Mouse (Mus musculus) midbrain, embryonic 15.5 days (tissue): ENCODE data around the gene Gpn2. TPM values are rescaled to one million over a fixed set of nuclear protein-coding genes. Genes with fewer than 3 reads are reported as not detected.

ENCODE experiments used
- ATAC-seq: fragments of 200-750 bp; cut with Nextera tagmentation; replicated peaks from 2 replicates; pipeline ENCODE4 v1.8.0; 2017; ENCODE audit warnings: moderate TSS enrichment
- H3K27ac ChIP-seq: fragments of 300-500 bp; sonication (generic); 2 replicates; pipeline ENCODE4 v1.5.1; 2015; ENCODE audit warnings: mild to moderate bottlenecking, inconsistent platforms
- H3K27me3 ChIP-seq: fragments of 300-500 bp; sonication (generic); replicated peaks from 2 replicates; pipeline ENCODE4 v1.6.1; 2015; ENCODE audit warnings: inconsistent platforms
- H3K36me3 ChIP-seq: fragments of 300-500 bp; sonication (generic); replicated peaks from 2 replicates; pipeline ENCODE4 v1.6.1; 2015; ENCODE audit warnings: inconsistent platforms
- H3K4me1 ChIP-seq: fragments of 300-500 bp; sonication (generic); 2 replicates; pipeline ENCODE4 v1.6.1; 2015; ENCODE audit warnings: inconsistent platforms
- H3K4me2 ChIP-seq: fragments of 300-500 bp; sonication (generic); 2 replicates; pipeline ENCODE4 v1.6.1; 2015; ENCODE audit warnings: inconsistent platforms, mild to moderate bottlenecking, moderate library complexity
- H3K4me3 ChIP-seq: fragments of 300-500 bp; sonication (generic); 2 replicates; pipeline ENCODE4 v1.5.1; 2015; ENCODE audit warnings: mild to moderate bottlenecking, inconsistent platforms
- H3K9ac ChIP-seq: fragments of 300-500 bp; sonication (generic); 2 replicates; pipeline ENCODE4 v1.6.1; 2015; ENCODE audit warnings: mild to moderate bottlenecking, inconsistent platforms
- H3K9me3 ChIP-seq: fragments of 300-500 bp; sonication (generic); 2 replicates; pipeline ENCODE4 v1.6.1; 2016; ENCODE audit warnings: inconsistent platforms
- WGBS: fragments of 180-500 bp; shearing (Covaris S2); methylation state at CpG from one replicate; pipeline ENCODE4 v1.1.7; 2015; ENCODE audit warnings: mixed read lengths; 5-methylcytosine and 5-hydroxymethylcytosine counted together
- microRNA-seq: library from miRNA; unstranded; fragments of <30 nt; microRNA quantifications from one replicate; pipeline ENCODE4, GENCODE M21; 2016
- polyA plus RNA-seq: library from polyadenylated mRNA; unstranded; fragments of >200 nt; fragmentation: Nextera tagmentation; extraction: Ambion mirVana; gene quantifications from 2 replicates; pipeline ENCODE4 v1.2.1, GENCODE M21; 2015

Gene Gpn2
- polyA plus RNA-seq, 1 experiment from 2014 or later: 18.2 TPM

DNA sequence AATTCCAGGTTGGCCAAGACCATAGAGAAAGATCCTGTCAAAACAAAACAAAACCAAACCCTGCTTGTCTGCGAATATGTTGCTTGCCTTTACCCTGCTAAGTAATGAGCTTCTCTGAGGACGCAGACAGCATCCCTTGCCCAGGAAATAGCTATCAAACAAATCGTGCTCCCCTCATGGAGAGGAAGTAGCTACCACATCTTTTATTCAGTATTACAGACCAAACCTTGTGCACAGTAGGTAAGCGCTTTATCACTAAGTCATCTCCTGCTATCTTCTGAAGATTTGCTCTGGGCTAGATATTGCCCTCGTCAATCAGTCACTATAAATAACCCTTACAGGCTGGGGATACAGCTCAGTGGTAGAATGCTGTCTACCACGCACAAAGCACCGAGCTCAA lies 45.0 kb downstream of the Gpn2 start:
- Histone ChIP-seq H3K4me2 (no peak overlapping the region), H3K9me3 (no peaks in the 10 kb centered on the region), H3K4me1 (peaks cover 31% of the 10 kb centered on the region), H3K27me3 (no peaks in the 10 kb centered on the region), H3K36me3 (peaks cover 4% of the 10 kb centered on the region; the same call in 1 of the 2 replicates), H3K4me3 (no peak overlapping the region), H3K27ac (no peak overlapping the region), H3K9ac (no peak overlapping the region)
- 88% methylated on average over 7 of the region's 7 CpGs for WGBS
- no peak for ATAC-seq

DNA sequence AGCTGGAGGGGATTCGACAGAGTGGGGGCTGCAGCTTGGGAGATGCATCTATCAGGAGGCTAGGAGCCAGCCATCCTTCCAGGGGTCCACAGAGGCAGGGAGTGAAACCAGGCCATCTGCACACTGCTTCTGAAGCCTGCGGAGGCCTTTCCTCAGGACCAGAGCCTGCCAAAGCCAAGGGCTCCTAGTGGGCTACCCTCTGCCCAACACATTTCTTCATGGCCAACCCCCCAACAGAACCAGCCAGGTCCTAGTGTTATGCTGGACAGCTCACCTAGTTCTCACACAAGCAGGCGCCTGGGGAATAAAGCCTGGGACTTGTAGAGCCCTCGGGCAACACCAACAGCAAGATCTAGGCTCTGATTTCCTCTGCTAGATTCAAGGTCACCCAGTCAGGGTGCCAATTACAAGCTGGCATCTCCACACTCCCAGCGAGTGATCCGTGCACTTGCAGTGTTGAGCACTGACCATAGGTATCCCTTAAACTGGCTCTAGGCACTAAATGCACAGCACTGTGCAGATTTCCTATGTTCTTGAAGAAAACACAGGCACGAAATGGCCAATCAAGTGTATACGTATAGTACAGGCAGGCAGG lies 46.3 kb downstream of the Gpn2 start:
- Histone ChIP-seq H3K9me3 (no peaks in the 10 kb centered on the region), H3K9ac (no peak overlapping the region), H3K4me1 (peaks cover 31% of the 10 kb centered on the region), H3K4me2 (no peak overlapping the region), H3K27me3 (no peaks in the 10 kb centered on the region), H3K4me3 (no peak overlapping the region), H3K36me3 (no peaks in the 10 kb centered on the region; the same call in 1 of the 2 replicates), H3K27ac (no peak overlapping the region)
- no peak for ATAC-seq
- 89% methylated on average over 8 of the region's 8 CpGs for WGBS

DNA sequence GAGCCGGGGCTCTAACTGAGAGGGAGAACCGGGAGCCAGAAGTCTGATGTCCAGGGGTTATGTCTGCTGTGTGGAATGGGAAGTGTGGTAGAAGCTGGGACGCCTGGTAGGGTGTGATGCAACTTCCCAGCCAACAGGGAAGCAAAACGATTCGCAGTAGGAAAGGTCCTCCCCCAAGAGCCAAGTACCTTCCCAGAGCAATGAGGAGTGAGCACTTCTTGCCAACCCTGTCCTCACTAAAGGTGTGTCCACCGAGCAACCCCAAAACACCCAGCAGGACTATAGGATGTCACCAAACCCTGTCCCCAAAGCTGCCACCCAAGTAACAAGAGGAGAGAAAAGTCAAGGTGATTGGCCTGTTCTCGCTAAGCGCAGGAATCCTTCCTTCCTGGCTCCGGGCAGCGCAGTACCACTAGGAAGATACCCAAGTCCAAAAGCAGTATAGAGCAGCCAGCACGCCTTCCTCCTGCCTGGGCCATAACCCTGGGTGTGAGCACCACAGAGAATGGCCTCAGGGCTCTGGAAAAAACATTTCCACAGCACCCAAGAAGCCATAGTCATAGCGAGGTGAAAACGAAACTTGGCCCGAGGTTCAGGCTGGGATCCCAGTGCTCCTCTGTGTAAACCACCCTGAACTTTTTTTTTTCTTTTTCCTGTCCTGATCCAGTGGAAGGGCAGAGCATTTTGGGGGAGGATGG lies 47.1 kb downstream of the Gpn2 start:
- H3K9ac ChIP-seq: no peak overlapping the region
- no peak for ATAC-seq
- WGBS: 83% methylated on average over 14 of the region's 14 CpGs

DNA sequence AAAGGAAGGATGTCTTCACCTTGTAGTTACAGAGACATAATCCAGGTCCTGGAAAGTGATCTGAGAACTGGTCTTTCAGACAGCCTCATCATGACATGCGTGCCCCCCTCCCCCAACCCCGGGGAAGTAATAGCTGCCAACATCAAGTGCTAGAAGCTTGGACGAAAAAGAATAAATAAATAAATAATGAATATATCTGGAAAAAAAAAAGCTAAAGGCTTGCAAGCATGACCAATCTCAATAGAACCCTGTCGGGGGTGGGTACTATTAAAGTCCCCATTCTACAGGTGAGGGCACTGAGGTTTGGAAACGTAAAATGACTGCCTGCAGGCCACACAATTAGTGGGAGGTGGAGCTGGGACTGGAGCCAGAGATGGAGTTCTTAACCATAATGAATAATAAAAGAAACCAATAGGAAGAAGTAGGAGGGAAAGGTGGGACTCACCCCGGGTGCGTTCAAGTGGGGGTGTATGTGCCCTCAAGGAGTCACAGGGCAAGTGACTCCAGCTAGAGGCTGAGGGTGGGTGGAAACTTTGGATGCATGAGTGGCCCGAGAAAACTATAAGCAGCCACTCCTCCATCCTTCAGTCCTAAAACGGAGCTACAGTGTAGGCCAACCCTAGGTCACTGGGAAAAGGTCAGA lies 47.7 kb downstream of the Gpn2 start:
- ATAC-seq: no peak
- peak overlapping the region; percentile 87 for H3K4me3 ChIP-seq
- peak overlapping the region; percentile 71 for H3K4me2 ChIP-seq
- WGBS: 31% methylated on average over 9 of the region's 9 CpGs
- no peaks in the 10 kb centered on the region for H3K36me3 ChIP-seq
- peak overlapping the region; percentile 92 for H3K9ac ChIP-seq
- no peaks in the 10 kb centered on the region for H3K9me3 ChIP-seq
- H3K27me3 ChIP-seq: no peaks in the 10 kb centered on the region
- peaks cover 31% of the 10 kb centered on the region for H3K4me1 ChIP-seq
- H3K27ac ChIP-seq: no peak overlapping the region

More for the DNA sequence above, 47.1 kb downstream of the Gpn2 start:
- H3K4me3 ChIP-seq: 0 out of 2 replicates have a peak overlapping the region, but pooled peaks have one; percentile 87
- H3K4me1 ChIP-seq: peaks cover 31% of the 10 kb centered on the region
- H3K36me3 ChIP-seq: no peaks in the 10 kb centered on the region; the same call in 1 of the 2 replicates
- H3K4me2 ChIP-seq: peak overlapping the region; percentile 71
- H3K9me3 ChIP-seq: no peaks in the 10 kb centered on the region
- no peaks in the 10 kb centered on the region for H3K27me3 ChIP-seq
- no peak overlapping the region for H3K27ac ChIP-seq

GRCm38 (mm10) chr4:133632483-133633327 lies 48.5 kb downstream of the Gpn2 start:
- peaks cover 31% of the 10 kb centered on the region for H3K4me1 ChIP-seq
- no peaks in the 10 kb centered on the region for H3K36me3 ChIP-seq
- peak; percentile 76 for ATAC-seq
- H3K9ac ChIP-seq: peak overlapping the region; percentile 92
- no peaks in the 10 kb centered on the region for H3K9me3 ChIP-seq
- no peaks in the 10 kb centered on the region for H3K27me3 ChIP-seq
- peak overlapping the region; percentile 71 for H3K4me2 ChIP-seq
- WGBS: under 1% methylated on average over 51 of the region's 69 CpGs
- H3K27ac ChIP-seq: peak overlapping the region; percentile 87
- H3K4me3 ChIP-seq: peak overlapping the region; percentile 87

DNA sequence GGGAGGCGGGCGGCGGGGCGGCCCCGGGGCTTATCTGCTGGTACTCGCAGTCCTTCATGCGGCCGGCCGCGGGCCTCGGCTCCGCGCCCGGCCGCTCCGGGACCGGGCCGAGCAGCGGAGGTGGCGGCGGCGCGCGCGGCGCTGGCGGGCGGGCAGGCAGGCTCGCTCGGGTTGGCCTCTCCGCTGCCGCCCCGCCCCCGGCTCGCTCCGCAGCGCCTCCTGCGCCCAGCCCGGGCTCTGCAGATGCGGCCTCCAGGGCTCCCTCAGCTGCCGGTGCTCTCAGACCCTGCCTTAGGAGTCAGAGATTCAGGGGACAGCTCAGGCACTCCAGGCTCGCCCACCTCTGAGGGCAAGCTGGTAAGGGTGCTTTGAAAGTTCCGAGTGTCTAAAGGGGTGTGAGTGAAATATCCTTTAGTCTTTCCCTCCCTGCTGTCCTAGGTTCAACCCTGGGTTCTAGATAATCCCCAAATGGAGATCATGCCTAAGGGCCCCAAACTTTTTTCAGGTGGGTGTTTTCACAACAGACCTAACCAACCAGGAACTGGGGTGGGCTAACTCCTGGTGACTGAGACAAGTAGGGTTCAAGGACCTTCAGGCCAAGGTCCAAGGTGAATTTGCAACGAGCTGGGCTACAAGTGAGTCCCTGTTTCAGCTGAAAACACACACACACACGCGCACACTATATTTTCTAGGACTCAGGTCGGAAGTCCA lies 49.3 kb downstream of the Gpn2 start:
- Histone ChIP-seq H3K27ac (peak overlapping the region; percentile 87), H3K4me3 (peak overlapping the region; percentile 87), H3K4me1 (peaks cover 31% of the 10 kb centered on the region), H3K27me3 (no peaks in the 10 kb centered on the region), H3K4me2 (peak overlapping the region; percentile 71), H3K9me3 (no peaks in the 10 kb centered on the region), H3K36me3 (no peaks in the 10 kb centered on the region), H3K9ac (peak overlapping the region; percentile 92)
- 10% methylated on average over 34 of the region's 47 CpGs for WGBS
- peak; percentile 91 for ATAC-seq

- Histone ChIP-seq H3K27me3 (no peaks in the 10 kb centered on the region), H3K36me3 (no peaks in the 10 kb centered on the region), H3K4me2 (no peak overlapping the region), H3K4me3 (no peak overlapping the region), H3K4me1 (peaks cover 31% of the 10 kb centered on the region), H3K9ac (no peak overlapping the region), H3K27ac (no peak overlapping the region), H3K9me3 (no peaks in the 10 kb centered on the region)
- ATAC-seq: no peak
- 82% methylated on average over 5 of the region's 5 CpGs for WGBS
Observed at GRCm38 (mm10) chr4:133634043-133634410, 49.9 kb downstream of the Gpn2 start.

Small RNA genes within 50 kb of the gene (microRNA-seq; reads per million reads assigned to microRNA genes)
- gene Gm23158: not detected

Other genes with a start within 250 kb of the Gpn2 start
- 23.2 and 26.3 TPM in 2 replicates for gene Wdtc1, start 230.9 kb upstream of the Gpn2 start, polyA plus RNA-seq
- gene Slc9a1, start 214.7 kb upstream of the Gpn2 start, polyA plus RNA-seq: 9.9 and 11.1 TPM in 2 replicates
- gene Tent5b, start 104.2 kb upstream of the Gpn2 start, polyA plus RNA-seq: 0.22 and 0.37 TPM in 2 replicates
- 6.4 and 6.9 TPM in 2 replicates for gene Trnp1, start 85.8 kb upstream of the Gpn2 start, polyA plus RNA-seq
- gene Kdf1, start 65.4 kb upstream of the Gpn2 start, polyA plus RNA-seq: 0.95 and 0.99 TPM in 2 replicates
- 246 and 255 TPM in 2 replicates for gene Nudc, start 38.4 kb upstream of the Gpn2 start, polyA plus RNA-seq
- gene Nr0b2, start 31.0 kb upstream of the Gpn2 start, polyA plus RNA-seq: 0.15 TPM in 1 of 2 replicates, not detected in the other
- 8.1 and 9.1 TPM in 2 replicates for gene Gpatch3, start 9.6 kb upstream of the Gpn2 start, polyA plus RNA-seq
- 1.2 and 3.4 TPM in 2 replicates for gene Sfn, start 17.8 kb downstream of the Gpn2 start, polyA plus RNA-seq
- gene Zdhhc18, start 65.8 kb downstream of the Gpn2 start, polyA plus RNA-seq: 6.4 and 9.3 TPM in 2 replicates
- gene Pigv, start 88.3 kb downstream of the Gpn2 start, polyA plus RNA-seq: 16.0 and 16.2 TPM in 2 replicates
- gene Arid1a, start 172.4 kb downstream of the Gpn2 start, polyA plus RNA-seq: 37.9 and 39.3 TPM in 2 replicates